Mouse (Mus musculus) layer of hippocampus, postnatal 25 days (tissue): ENCODE measurements around the gene Snx21. TPM values are rescaled to one million over a fixed set of nuclear protein-coding genes. Genes with fewer than 3 reads are reported as not detected.
"Not testable (repeated sequence)": the region's sequence is repeated elsewhere in the genome, so short reads cannot be mapped to it uniquely, and the experiment has no call there.

ENCODE experiments used
- DNase-seq, 2 experiments: peaks; one replicate each; pipeline ENCODE4 v3.0.0; 2022; ENCODE audit warnings: mixed read lengths in 2 of 2, low spot score in 1 of 2; ENCODE audit errors: extremely low spot score in 1 of 2
- total RNA-seq, 2 experiments: library from RNA; stranded (reverse); gene quantifications; 2 replicates each; pipeline ENCODE4 v1.2.3; 2021

The Snx21 gene
- total RNA-seq, 2 experiments from 2014 or later, result 38.0 to 45.8 TPM

DNA sequence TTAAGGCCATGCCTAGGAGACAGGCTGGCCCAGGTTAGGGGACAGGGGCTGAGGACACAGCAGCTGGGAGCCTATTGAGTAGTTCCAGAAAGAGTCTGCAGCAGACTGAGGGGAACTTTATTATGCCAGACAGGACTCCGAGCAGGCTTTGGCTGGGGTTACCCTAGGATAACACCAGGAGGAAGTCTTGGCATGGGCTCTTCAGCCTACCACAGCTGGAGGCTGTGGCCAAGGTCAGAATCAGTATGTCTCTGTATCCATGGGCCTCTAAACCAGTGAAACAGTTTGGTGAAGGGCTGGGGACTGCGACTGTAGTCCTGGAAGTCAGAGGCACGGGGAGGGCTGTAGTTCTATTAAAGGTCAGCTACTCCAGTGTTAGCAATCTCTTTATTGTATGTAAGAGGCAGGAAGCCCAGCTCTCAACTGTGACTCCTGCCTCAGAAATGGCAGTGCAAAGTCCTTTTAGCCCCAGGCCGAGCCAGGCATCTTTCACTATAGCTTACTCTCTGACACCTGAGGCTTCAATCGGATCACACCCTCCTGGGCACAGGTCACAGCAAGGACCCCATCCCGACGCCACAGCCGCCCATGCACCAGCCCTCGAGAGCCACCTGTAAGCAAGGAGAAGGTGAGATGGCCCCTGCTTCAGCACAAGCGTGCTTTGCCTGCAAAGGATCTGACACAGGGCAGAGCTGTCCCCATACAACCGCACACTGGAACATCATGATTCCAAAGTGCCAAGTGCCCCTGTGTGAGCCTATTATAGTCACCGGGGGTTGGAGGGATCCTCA lies 7.0 kb downstream of the Snx21 start:
- DNase-seq, result no peak

DNA sequence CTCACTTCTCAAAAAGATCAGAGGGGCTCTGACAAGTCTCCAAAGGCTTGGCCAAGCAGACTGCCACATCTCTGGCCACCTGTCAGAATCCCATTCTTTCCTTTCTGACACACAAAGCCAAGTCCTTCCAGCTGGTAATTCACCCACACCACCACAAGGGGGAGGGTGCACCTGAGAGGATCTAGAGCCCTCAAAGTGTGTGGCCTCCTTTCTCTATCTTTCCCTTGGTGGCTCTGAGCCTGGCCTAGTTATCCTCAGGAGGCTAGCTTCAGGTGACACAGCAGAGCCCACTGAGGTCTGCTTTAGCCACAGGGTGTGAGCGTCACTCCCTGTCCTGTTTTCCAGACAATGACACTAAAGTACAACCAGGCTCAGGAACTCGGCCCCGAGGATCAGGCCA lies 7.6 kb downstream of the Snx21 start:
- peak in 1 of 2 experiments; percentile 56 for DNase-seq

DNA sequence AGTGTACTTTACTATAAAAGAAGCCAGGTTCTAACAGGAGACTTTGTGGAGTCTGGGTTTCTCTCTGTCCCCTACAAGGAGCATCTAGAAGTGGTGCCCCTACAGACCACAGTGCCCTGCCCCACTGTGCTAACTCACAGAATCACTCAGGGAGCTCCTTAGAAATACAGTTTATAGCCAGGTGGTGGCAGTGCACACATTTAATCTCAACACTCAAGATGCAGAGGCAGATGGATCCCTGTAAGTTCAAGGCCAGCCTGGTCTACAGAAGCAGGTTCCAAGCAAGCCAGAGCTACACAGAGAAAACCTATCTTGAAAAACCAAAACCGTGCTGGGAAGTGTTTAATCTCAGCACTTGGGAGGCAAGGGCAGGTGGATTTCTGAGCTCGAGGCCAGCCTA lies 8.1 kb downstream of the Snx21 start:
- DNase-seq, result no peak

DNA sequence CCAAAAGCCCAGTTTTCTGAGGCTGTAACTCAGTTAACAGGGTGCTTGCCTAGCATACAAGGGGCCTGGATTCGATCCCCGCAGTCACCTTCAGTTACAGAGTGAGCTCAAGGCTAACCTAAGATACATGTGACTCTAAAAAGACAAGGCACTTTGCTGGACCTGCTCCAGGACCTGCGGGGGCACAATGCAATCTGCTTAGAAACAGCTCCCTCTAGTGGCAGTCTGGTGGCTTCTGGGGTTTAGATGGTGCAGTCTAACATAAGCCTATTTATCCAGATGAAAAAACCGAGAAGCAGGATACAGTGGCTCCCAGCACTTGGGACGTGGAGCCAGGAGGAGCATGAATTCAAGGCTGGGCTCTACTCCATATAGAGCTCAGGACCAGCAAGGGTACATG lies 8.7 kb downstream of the Snx21 start:
- peak; percentile 63 to 84 for DNase-seq

- no peak for DNase-seq
Measured at GRCm38 (mm10) chr2:164795868-164796267, 10.2 kb downstream of the Snx21 start.

DNA sequence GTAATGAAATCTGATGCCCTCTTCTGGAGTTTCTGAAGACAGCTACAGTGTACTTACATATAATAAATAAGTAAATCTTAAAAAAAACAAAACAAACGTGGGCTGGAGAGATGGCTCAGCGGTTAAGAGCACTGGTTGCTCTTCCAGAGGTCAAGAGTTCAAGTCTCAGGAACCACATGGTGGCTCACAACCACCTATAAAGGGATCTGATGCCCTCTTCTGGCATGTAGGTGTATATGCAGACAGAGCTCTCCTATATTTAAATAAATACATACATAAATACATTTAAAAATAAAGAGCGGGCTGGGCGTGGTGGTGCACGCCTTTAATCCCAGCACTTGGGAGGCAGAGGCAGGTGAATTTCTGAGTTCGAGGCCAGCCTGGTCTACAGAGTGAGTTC lies 12.9 kb downstream of the Snx21 start:
- DNase-seq, result not testable (repeated sequence)

- DNase-seq, result no peak
Measured at GRCm38 (mm10) chr2:164800252-164801004, 14.8 kb downstream of the Snx21 start.

DNA sequence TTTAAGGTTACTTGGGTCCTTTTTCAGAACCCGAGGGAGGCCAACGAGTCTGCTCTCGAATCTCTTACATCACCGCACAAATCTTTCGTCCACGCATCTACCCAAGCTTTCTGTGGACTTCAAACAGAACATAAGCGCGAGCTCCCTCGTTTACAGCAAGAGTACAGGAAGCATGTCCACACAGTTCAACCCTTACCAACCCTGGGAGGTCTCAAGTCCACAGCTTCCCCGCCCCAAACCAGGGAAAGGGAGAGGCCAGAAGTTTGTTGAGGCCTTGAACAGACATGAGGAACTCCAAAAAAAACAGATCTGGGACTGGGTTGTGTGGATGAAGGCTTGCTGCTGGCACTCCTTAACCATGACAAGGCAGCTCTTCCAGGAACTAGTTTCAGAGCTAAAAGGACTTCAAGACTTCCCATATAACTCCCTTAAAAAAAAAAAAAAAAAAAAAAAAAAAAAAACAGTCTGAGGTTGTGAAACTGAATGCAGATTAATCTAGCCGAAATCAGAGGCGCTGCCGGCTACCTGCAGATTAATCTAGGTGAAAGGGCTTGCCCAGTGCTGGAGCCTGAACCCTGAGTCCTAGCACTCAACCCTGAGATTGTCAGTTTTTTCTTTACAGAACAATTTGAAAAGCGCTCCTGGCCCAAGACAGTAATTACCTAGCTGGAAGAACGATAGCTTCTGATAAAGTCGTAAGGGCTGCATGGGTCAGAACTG lies 17.7 kb downstream of the Snx21 start:
- no peak for DNase-seq

GRCm38 (mm10) chr2:164803921-164804313 lies 18.3 kb downstream of the Snx21 start:
- no peak for DNase-seq

- peak; percentile 96 to 97 for DNase-seq
Measured at GRCm38 (mm10) chr2:164804533-164805331, 19.1 kb downstream of the Snx21 start, which contains the start of the genes Acot8 and Zswim3. Gene Acot8 (minus strand): TSS chr2:164804882. Gene Zswim3 (plus strand): TSS chr2:164805098.

- no peak for DNase-seq
Measured at GRCm38 (mm10) chr2:164805332-164805718, 19.7 kb downstream of the Snx21 start.

DNA sequence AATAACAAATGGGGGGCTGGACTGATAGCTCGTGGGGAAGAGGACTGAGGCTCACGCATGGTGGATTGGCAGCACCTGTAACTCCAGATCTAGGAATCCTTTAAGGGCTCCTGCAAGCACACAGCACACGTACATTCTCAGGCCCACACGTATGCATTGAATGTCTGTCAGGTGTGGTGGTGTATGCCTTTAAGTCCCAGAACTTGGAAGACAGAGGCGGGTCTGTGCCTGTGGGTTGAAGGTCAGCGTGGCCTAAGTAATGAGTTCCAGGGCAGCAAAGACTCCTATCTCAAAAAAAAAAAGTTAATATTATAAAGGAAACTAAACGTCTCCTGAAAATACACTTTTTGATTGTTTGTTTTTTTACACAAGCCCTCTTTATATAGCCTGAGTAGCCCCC lies 21.0 kb downstream of the Snx21 start:
- DNase-seq, result no peak

DNA sequence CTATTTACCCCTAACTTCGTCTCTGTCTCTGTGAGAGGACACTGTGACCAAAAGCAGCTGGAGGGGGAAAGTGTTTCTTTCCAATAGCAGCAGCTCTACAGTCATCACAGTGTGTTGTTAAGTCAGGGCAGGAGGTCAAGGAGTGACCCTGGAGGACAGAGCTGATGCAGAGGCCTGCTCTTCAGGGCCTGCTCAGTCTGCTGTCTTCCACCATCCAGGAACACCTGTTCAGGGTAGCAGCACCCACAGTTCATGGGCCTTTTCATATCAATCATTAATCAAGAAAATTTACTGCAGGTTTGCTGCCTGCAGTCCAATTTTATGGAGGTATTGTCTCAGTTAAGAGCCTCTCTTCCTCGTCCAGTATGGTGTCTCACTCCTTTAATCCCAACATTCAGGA lies 27.9 kb downstream of the Snx21 start:
- DNase-seq, result no peak

GRCm38 (mm10) chr2:164815348-164815747 lies 29.7 kb downstream of the Snx21 start:
- DNase-seq, result no peak

GRCm38 (mm10) chr2:164815821-164816220 lies 30.2 kb downstream of the Snx21 start:
- DNase-seq, result no peak

- DNase-seq, result no peak
Measured at GRCm38 (mm10) chr2:164817206-164817605, 31.6 kb downstream of the Snx21 start.

GRCm38 (mm10) chr2:164817703-164818102 lies 32.1 kb downstream of the Snx21 start:
- DNase-seq, result no peak

DNA sequence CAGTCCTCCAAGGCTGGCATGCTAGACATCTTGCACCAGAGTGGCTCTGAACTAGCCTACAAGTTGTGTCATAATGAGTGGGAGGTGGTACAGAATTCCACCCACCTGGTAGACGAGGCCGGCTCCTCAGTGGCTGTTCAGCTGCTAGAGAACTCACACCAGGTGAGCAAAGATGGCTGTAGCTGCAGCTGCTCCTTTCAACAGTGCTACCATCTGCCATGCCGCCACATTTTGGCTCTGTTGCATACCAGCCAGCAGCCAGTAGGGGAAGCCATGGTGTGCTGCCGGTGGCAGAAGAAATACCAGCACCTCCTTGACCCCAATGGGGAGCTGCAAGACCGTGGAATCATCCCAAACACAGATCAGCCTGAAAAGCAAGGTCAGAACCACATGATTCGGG lies 35.4 kb downstream of the Snx21 start:
- no peak for DNase-seq

GRCm38 (mm10) chr2:164822636-164823165 lies 37.1 kb downstream of the Snx21 start, which contains the start of gene Zswim1:
Gene Zswim1 (plus strand): TSS chr2:164822686.
- DNase-seq, result peak; percentile 100

DNA sequence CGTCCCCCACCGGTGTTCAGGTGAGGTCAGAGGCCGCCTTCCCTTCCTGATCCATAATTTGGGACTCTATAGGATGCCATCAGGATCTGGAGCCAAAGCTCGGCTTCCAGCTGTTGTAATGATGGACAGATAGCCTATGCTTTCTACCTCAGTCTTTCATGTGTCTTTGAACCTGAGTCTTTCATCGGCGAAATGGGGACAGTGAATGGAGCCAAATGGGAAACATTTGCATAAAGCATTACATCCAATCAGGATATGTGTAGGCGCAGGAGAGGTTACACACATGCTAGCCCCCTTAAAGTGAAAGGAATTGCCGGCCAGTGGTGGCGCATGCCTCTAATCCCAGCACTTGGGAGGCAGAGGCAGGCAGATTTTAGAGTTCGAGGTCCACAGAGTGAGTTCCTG lies 37.6 kb downstream of the Snx21 start:
- no peak for DNase-seq
